Mouse (Mus musculus) stomach, postnatal 0 days (tissue): Measurements from ENCODE around the gene St3gal6.

Experiments
- CTCF ChIP-seq: IDR thresholded peaks from 2 replicates; pipeline ENCODE4 v1.5.1; 2016; ENCODE audit warnings: antibody characterized with exemption, low read depth, mild to moderate bottlenecking, moderate library complexity
- EP300 ChIP-seq: optimal IDR thresholded peaks from 2 replicates; pipeline ENCODE3; 2016; ENCODE audit warnings: antibody characterized with exemption

DNA sequence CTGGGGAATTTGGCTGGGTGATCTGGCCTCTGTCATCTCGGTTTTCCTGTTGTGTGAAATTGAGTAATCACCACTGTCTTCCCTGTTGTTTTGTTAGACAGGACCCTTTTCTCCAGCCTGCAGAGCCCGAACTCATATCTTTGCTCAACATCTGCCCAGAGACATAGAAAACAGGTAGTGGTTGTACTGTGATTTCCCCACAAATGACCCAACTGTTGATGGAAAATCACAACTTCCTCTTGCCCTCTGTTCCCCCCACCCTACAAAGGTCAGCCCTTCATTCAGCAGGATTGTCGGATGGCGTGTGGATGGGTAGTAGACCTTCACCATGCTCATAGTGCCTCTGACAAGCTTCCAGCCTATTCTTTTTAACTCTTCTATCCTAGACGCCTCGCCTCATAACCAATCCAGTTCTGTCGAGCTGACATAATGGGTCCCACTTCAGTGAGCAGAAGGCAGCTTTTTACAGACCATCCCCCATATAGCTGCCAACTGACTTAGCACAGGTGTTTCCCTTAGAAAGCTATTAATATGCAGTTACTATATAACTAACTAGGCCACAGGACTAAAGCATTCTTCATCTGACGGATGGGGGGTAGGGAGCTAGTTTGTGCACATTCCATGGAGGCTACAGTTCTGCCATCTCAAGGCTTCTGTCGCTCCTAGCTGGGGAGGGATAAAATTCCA, 42.7 kb downstream of the St3gal6 start:
- TF ChIP-seq CTCF (no peak), EP300 (no peak)
